ENCODE assay signal across 8 mouse cellular contexts in the genomic region with DNA sequence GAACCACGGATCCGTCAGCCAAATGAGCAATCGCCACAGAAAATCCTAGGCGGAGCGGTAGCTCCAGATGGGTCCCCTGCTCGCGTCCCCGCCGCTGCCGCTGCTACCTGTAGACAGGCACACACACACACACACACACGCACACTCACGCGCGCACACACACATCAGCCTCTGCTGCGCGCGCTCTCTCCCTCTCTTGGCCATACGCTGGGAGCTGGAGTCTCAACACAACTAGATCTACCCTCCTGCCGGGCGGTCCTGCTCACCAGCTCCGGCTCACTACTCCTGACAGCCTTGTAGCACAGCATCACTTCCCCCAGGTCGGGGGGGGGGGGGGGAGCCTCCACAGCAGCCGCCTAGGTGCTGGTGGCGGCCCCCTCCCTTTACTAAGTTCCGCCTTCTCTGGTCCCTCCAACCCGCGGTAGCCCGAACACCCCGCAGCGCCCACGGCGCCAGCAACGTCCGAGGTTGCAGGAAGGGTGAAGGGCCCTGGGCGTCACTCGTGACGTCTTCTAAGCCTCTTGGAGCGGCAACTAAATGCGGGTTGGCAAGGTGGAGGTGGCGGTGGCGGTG. TPM values are rescaled to one million over a fixed set of nuclear protein-coding genes. Genes with fewer than 3 reads are reported as not detected.
DNase-seq lines count a peak whose midpoint lies in the region; ATAC-seq and TF ChIP-seq lines count a peak whose summit lies in the region.
"Had no signal": no experiment of that assay in that cellular context is flagged by ENCODE, and none has a peak within 500 bp of the region (broad histone marks: within the 10 kb centered on the region; RNA-seq: fewer than 3 reads in every experiment).

No protein-coding gene starts in this region.

- H3K27me3 ChIP-seq in ES-Bruce4 (ENCODE audit: control insufficient read depth, insufficient read depth, low read length, poor library complexity, severe bottlenecking) = peaks cover 8% of the 10 kb centered on the region
- H3K27me3 ChIP-seq in forebrain, embryonic 12.5 days = peaks cover 29% of the 10 kb centered on the region
- peaks cover 70% of the 10 kb centered on the region for H3K27me3 ChIP-seq in midbrain, embryonic 10.5 days (ENCODE audit: low read depth, poor library complexity, severe bottlenecking)

- H3K36me3 ChIP-seq in ES-Bruce4 (ENCODE audit: control insufficient read depth, insufficient read depth, low read length, poor library complexity, severe bottlenecking) = no peaks in the 10 kb centered on the region
- no peaks in the 10 kb centered on the region for H3K36me3 ChIP-seq in forebrain, embryonic 12.5 days (replicated peaks)
- H3K36me3 ChIP-seq in midbrain, embryonic 10.5 days = no peaks in the 10 kb centered on the region

- no peak for TF ChIP-seq EP300 in ES-Bruce4 (IDR thresholded peaks at IDR 0.05; ENCODE audit: insufficient read depth, low read depth, low read length)

- no peaks in the 10 kb centered on the region for H3K4me1 ChIP-seq in ES-Bruce4 (ENCODE audit: control insufficient read depth, insufficient read depth, low read length)
- H3K4me1 ChIP-seq in forebrain, embryonic 12.5 days = peaks cover 13% of the 10 kb centered on the region
- H3K4me1 ChIP-seq in midbrain, embryonic 10.5 days = peaks cover 23% of the 10 kb centered on the region

- H3K9ac ChIP-seq in ES-Bruce4 (ENCODE audit: low read depth, poor library complexity, severe bottlenecking) = peak overlapping the region; percentile 40
- H3K9ac ChIP-seq in forebrain, embryonic 12.5 days = peak overlapping the region; percentile 61

- peak; percentile 57 for ATAC-seq in forebrain, embryonic 12.5 days (ENCODE audit: low FRiP score)

- under 1% methylated on average over 40 of the region's 41 CpGs for WGBS in forebrain, embryonic 12.5 days
- WGBS in midbrain, embryonic 10.5 days = under 1% methylated on average over 41 of the region's 41 CpGs

- H3K4me3 ChIP-seq in ES-Bruce4 (ENCODE audit: low read depth, low read length) = peak overlapping the region; percentile 52
- peak overlapping the region; percentile 73 for H3K4me3 ChIP-seq in forebrain, embryonic 12.5 days (replicated peaks)
- peak overlapping the region; percentile 78 for H3K4me3 ChIP-seq in midbrain, embryonic 10.5 days

- H3K9me3 ChIP-seq in ES-Bruce4 (replicated peaks; ENCODE audit: control insufficient read depth, insufficient read depth, low read length, poor library complexity, severe bottlenecking) = no peaks in the 10 kb centered on the region
- no peaks in the 10 kb centered on the region for H3K9me3 ChIP-seq in forebrain, embryonic 12.5 days
- H3K9me3 ChIP-seq in midbrain, embryonic 10.5 days (replicated peaks) = no peaks in the 10 kb centered on the region

- no peak for TF ChIP-seq CTCF in ES-Bruce4 (IDR thresholded peaks at IDR 0.05; ENCODE audit: low read depth, low read length)

- TF ChIP-seq POLR2A in ES-Bruce4 (IDR thresholded peaks at IDR 0.05; ENCODE audit: insufficient read depth, low read length) = no peak

- peak overlapping the region; percentile 90 for H3K4me2 ChIP-seq in forebrain, embryonic 12.5 days

- H3K27ac ChIP-seq in ES-Bruce4 (ENCODE audit: insufficient read depth, low read length) = no peak overlapping the region
- no peak overlapping the region for H3K27ac ChIP-seq in forebrain, embryonic 12.5 days
- peak overlapping the region; percentile 64 for H3K27ac ChIP-seq in midbrain, embryonic 10.5 days (replicated peaks)

- peak; percentile 24 for DNase-seq in WW6 (ENCODE audit: low read depth, low spot score)
- DNase-seq in layer of hippocampus, adult 8-10 months (ENCODE audit: low spot score in 2 of 2) = peak; percentile 25 to 61
- peak; percentile 64 for DNase-seq in midbrain, embryonic 10.5 days (ENCODE audit: low spot score)
- peak; percentile 55 for DNase-seq in telencephalon, adult 2 months (ENCODE audit: low read depth, low spot score)
- DNase-seq in c-Kit-positive CD71-positive TER-119-positive erythroid progenitor cells, embryonic 14.5 days (ENCODE audit: low spot score) = no peak

RNA-seq across cellular contexts. Expression of a gene that starts 1.1 kb away (rescaled TPM):
- polyA plus RNA-seq in ES-Bruce4 (2011; ENCODE audit: insufficient read depth, insufficient read length, low read depth, missing spikeins) = 0.31 and 0.44 TPM in 2 replicates
- polyA plus RNA-seq in forebrain, embryonic 12.5 days (2016; fragmentation: Nextera tagmentation; extraction: Ambion mirVana) = 8.3 and 9.9 TPM in 2 replicates
- 100 to 1,000 TPM in 3 of 4 experiments, 10 to 100 TPM in 1; 97.6 to 106 (median 102) TPM for total RNA-seq in layer of hippocampus, adult 8-10 months (2022)
- 1.9 and 2.4 TPM in 2 replicates for polyA plus RNA-seq in midbrain, embryonic 10.5 days (2016; fragmentation: Nextera tagmentation; extraction: Ambion mirVana)
- polyA plus RNA-seq: spleen, adult 2 months had no signal
